In the genomic region with DNA sequence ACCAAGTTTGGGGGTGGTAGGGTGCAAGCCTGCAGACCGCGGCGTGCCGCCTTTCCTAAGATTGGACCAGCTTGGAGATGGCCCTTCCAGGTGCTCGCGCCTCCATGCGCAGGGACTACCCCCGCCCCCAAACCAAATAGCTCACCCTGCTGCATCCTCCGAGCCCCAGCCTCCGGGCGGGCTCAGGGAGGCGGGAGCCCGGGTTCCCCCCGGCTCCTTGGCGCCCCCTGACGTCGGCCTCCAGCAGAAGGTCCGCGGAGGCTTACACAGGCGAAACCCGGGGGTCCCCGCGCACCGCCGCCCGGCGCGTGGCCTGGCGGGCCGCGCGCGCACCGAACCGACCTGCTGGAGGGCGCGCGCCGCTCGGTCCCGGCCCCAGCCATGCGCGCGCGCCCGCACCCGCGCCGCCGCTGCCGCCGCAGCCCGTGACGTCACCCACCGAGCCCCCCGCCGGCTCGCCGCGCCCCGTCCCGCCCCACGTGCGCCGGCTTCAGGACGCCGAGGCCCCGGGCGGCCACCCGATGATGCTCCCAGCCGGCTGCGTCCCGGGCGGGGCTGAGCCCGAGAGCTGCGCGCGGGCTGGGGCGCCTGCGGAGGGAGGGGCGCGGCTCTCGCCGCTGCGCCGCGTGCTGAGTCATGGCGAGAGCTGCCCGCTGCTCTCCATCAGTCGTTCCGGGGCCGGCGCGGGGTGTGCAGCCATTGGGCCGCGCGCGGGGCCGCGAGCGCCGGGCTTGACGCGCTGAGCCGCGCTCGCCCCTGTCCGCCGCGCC, we compare ENCODE assay signal across 8 mouse cellular contexts. TPM values are rescaled to one million over a fixed set of nuclear protein-coding genes. Genes with fewer than 3 reads are reported as not detected.
DNase-seq lines count a peak whose midpoint lies in the region; ATAC-seq and TF ChIP-seq lines count a peak whose summit lies in the region.

A gene (minus strand): TSS at position 396 of the 770 bp plus-strand sequence.

- peak; percentile 78 for ATAC-seq in kidney, postnatal 0 days (replicated peaks; ENCODE audit: low FRiP score, low read depth)
- ATAC-seq in liver, embryonic 11.5 days (replicated peaks; ENCODE audit: low FRiP score), result peak; percentile 77

- no peaks in the 10 kb centered on the region for H3K27me3 ChIP-seq in CH12.LX (replicated peaks)
- peaks cover 18% of the 10 kb centered on the region for H3K27me3 ChIP-seq in kidney, postnatal 0 days (ENCODE audit: insufficient read depth, low read length)
- peaks cover 72% of the 10 kb centered on the region for H3K27me3 ChIP-seq in liver, embryonic 11.5 days (replicated peaks; ENCODE audit: control insufficient read depth, insufficient read depth, low read length)
- H3K27me3 ChIP-seq in myocyte (ENCODE audit: control insufficient read depth, insufficient read depth, insufficient read length), result no peaks in the 10 kb centered on the region
- peaks cover 9% of the 10 kb centered on the region; the same call in 1 of the 2 replicates for H3K27me3 ChIP-seq in thymus, adult 2 months (ENCODE audit: control insufficient read depth, insufficient read depth, low read length)

- H3K9ac ChIP-seq in CH12.LX (ENCODE audit: insufficient read depth, low read depth), result peak within 1 kb of the TSS; percentile 49; the same call in 1 of the 2 replicates
- H3K9ac ChIP-seq in kidney, postnatal 0 days (ENCODE audit: low read depth, low read length), result peak within 1 kb of the TSS; percentile 47
- peak within 1 kb of the TSS; percentile 56 for H3K9ac ChIP-seq in liver, embryonic 11.5 days (ENCODE audit: low read depth, low read length)

- H3K36me3 ChIP-seq in CH12.LX (replicated peaks in 1 of 2; ENCODE audit: control insufficient read depth in 1 of 2, insufficient read depth in 1 of 2, low read length in 1 of 2), result no peaks in the 10 kb centered on the region
- no peaks in the 10 kb centered on the region for H3K36me3 ChIP-seq in kidney, postnatal 0 days (ENCODE audit: insufficient read depth, low read length)
- no peaks in the 10 kb centered on the region for H3K36me3 ChIP-seq in liver, embryonic 11.5 days (ENCODE audit: control insufficient read depth, insufficient read depth, low read length)
- H3K36me3 ChIP-seq in myocyte (ENCODE audit: control insufficient read depth, insufficient read depth), result no peaks in the 10 kb centered on the region
- H3K36me3 ChIP-seq in thymus, adult 2 months (ENCODE audit: control insufficient read depth, insufficient read depth, low read length), result no peaks in the 10 kb centered on the region

- peaks cover 5 to 32% of the 10 kb centered on the region in 2 experiments; a peak in 3 of 4 replicates for H3K4me1 ChIP-seq in CH12.LX (ENCODE audit: control insufficient read depth in 1 of 2, insufficient read depth in 2 of 2)
- peaks cover 12% of the 10 kb centered on the region for H3K4me1 ChIP-seq in embryonic fibroblast, embryonic 13.5 days (ENCODE audit: control insufficient read depth, insufficient read depth, low read length)
- H3K4me1 ChIP-seq in kidney, postnatal 0 days (replicated peaks; ENCODE audit: insufficient read depth, low read length), result peaks cover 6% of the 10 kb centered on the region
- peaks cover 3% of the 10 kb centered on the region; the same call in 1 of the 2 replicates for H3K4me1 ChIP-seq in liver, embryonic 11.5 days (replicated peaks; ENCODE audit: control insufficient read depth, insufficient read depth, low read length)
- H3K4me1 ChIP-seq in thymus, adult 2 months (replicated peaks; ENCODE audit: control insufficient read depth, insufficient read depth, low read length), result peaks cover 13% of the 10 kb centered on the region

- H3K79me2 ChIP-seq in CH12.LX (replicated peaks; ENCODE audit: control insufficient read depth, extremely low read depth, insufficient read depth, poor library complexity, severe bottlenecking) (no peaks in the 10 kb centered on the region), myocyte (ENCODE audit: control insufficient read depth, insufficient read depth) (peaks cover 28% of the 10 kb centered on the region)

- TF ChIP-seq RAD21 in CH12.LX (IDR thresholded peaks at IDR 0.05; ENCODE audit: low read depth, low read length), result no peak

- H3K4me3 ChIP-seq in CH12.LX (replicated peaks in 1 of 3; ENCODE audit: low read depth in 2 of 3, low read length in 2 of 3, poor library complexity in 1 of 3), result peak within 1 kb of the TSS; percentile 48 to 95 (median 61)
- H3K4me3 ChIP-seq in embryonic fibroblast, embryonic 13.5 days (ENCODE audit: insufficient read depth, low read length), result peak within 1 kb of the TSS; percentile 70
- H3K4me3 ChIP-seq in kidney, postnatal 0 days (replicated peaks; ENCODE audit: low read depth, low read length), result peak within 1 kb of the TSS; percentile 64
- peak within 1 kb of the TSS; percentile 64 for H3K4me3 ChIP-seq in liver, embryonic 11.5 days (ENCODE audit: low read depth, low read length)
- peak within 1 kb of the TSS; percentile 68 for H3K4me3 ChIP-seq in myocyte
- H3K4me3 ChIP-seq in thymus, adult 2 months (ENCODE audit: control insufficient read depth, insufficient read depth, low read length), result peak within 1 kb of the TSS; percentile 38

- TF ChIP-seq CTCF in CH12.LX (conservative IDR thresholded peaks at IDR 0.05 in 1 of 2, IDR thresholded peaks at IDR 0.05 in 1 of 2; ENCODE audit: low read depth in 2 of 2, low read length in 2 of 2), result peak in 1 of 2 experiments; percentile 37; a peak in 1 of 4 replicates
- TF ChIP-seq CTCF in brain, embryonic 14.5 days (IDR thresholded peaks at IDR 0.05; ENCODE audit: borderline replicate concordance, extremely low read depth, insufficient read depth, insufficient read length), result peak; percentile 45; the same call in 1 of the 2 replicates
- TF ChIP-seq CTCF in embryonic fibroblast, embryonic 13.5 days (IDR thresholded peaks at IDR 0.05; ENCODE audit: borderline replicate concordance, insufficient read depth, low read length), result no peak
- peak; percentile 31; the same call in 1 of the 2 replicates for TF ChIP-seq CTCF in kidney, postnatal 0 days (IDR thresholded peaks at IDR 0.05; ENCODE audit: low read depth)
- no peak for TF ChIP-seq CTCF in thymus, adult 2 months (IDR thresholded peaks at IDR 0.05; ENCODE audit: borderline replicate concordance, control insufficient read depth, extremely low read depth, insufficient read depth, low read length, poor library complexity)

- TF ChIP-seq POLR2A in CH12.LX (IDR thresholded peaks at IDR 0.05; ENCODE audit: low read depth, low read length) (peak; percentile 16; the same call in 1 of the 2 replicates), myocyte (IDR thresholded peaks at IDR 0.05; ENCODE audit: insufficient read length, low read depth) (peak; percentile 78)
- 0 out of 2 replicates have a peak, but pooled peaks have one; percentile 5 for TF ChIP-seq POLR2A in brain, embryonic 14.5 days (IDR thresholded peaks at IDR 0.05; ENCODE audit: borderline replicate concordance, extremely low read depth, insufficient read depth, insufficient read length, poor library complexity, severe bottlenecking)
- TF ChIP-seq POLR2A in embryonic fibroblast, embryonic 13.5 days (IDR thresholded peaks at IDR 0.05; ENCODE audit: low read depth, low read length), result 0 out of 2 replicates have a peak, but pooled peaks have one; percentile 39
- TF ChIP-seq POLR2A in thymus, adult 2 months (IDR thresholded peaks at IDR 0.05; ENCODE audit: control insufficient read depth, extremely low read depth, insufficient read depth, low read length, poor library complexity), result no peak

- peak within 1 kb of the TSS; percentile 99 for H3ac ChIP-seq in myocyte (ENCODE audit: control insufficient read depth, insufficient read length)

- peaks cover 1% of the 10 kb centered on the region for H3K9me3 ChIP-seq in CH12.LX (replicated peaks; ENCODE audit: low read length)
- H3K9me3 ChIP-seq in kidney, postnatal 0 days (replicated peaks; ENCODE audit: low read length), result no peaks in the 10 kb centered on the region
- no peaks in the 10 kb centered on the region for H3K9me3 ChIP-seq in liver, embryonic 11.5 days (ENCODE audit: control insufficient read depth, low read length)

- in situ Hi-C loops in CH12.LX (cut with MboI; ENCODE audit: low pct_ligation_motif_present, low pct_unique_long_range_greater_than_20kb, low sequenced_read_pairs), result loop anchor here (5.0 kb wide), 1 partner anchor 55 kb away; no protein-coding TSS in a partner anchor

- H3K4me2 ChIP-seq in CH12.LX (ENCODE audit: insufficient read depth, low read depth, poor library complexity, severe bottlenecking) (peak within 1 kb of the TSS; percentile 52), myocyte (ENCODE audit: low read depth) (peak within 1 kb of the TSS; percentile 92)
- H3K4me2 ChIP-seq in kidney, postnatal 0 days (ENCODE audit: low read length), result peak within 1 kb of the TSS; percentile 94
- peak within 1 kb of the TSS; percentile 81 for H3K4me2 ChIP-seq in liver, embryonic 11.5 days

- DNase-seq in CH12.LX (ENCODE audit: extremely low read depth), result no peak
- DNase-seq in brain, embryonic 14.5 days (ENCODE audit: low read depth), result peak; percentile 86
- peak; percentile 57 to 64 for DNase-seq in heart, adult 9 months (ENCODE audit: low spot score in 2 of 2)
- peak; percentile 59 for DNase-seq in kidney, postnatal 0 days (ENCODE audit: low spot score)
- peak; percentile 70 for DNase-seq in liver, embryonic 11.5 days (ENCODE audit: low spot score)
- DNase-seq in thymus, adult 2 months, result peak; percentile 69

- TF ChIP-seq EP300 in CH12.LX (IDR thresholded peaks at IDR 0.05; ENCODE audit: low read length), result no peak

- dilution Hi-C loops in CH12.LX (cut with MboI; ENCODE audit: extremely low pct_ligation_motif_present, extremely low pct_unique_long_range_greater_than_20kb, low sequenced_read_pairs), result no loop called here

- WGBS in kidney, postnatal 0 days, result under 1% methylated on average over 49 of the region's 110 CpGs
- WGBS in liver, embryonic 11.5 days, result under 1% methylated on average over 81 of the region's 110 CpGs
- 3% methylated on average over 108 of the region's 110 CpGs for WGBS in thymus, adult 2 months

- no peak within 1 kb of the TSS for H3K27ac ChIP-seq in CH12.LX (ENCODE audit: insufficient read depth, low read depth)
- H3K27ac ChIP-seq in embryonic fibroblast, embryonic 13.5 days (ENCODE audit: insufficient read depth, low read length), result no peak within 1 kb of the TSS
- H3K27ac ChIP-seq in kidney, postnatal 0 days, result no peak within 1 kb of the TSS
- no peak within 1 kb of the TSS for H3K27ac ChIP-seq in liver, embryonic 11.5 days (ENCODE audit: low read depth, low read length)
- no peak within 1 kb of the TSS for H3K27ac ChIP-seq in thymus, adult 2 months (ENCODE audit: control insufficient read depth, insufficient read depth, low read length)

RNA-seq across cellular contexts. Expression of the gene that starts here (rescaled TPM):
- total RNA-seq in CH12.LX (2012; rRNA removed) (0.50 and 1.4 TPM in 2 replicates), CH12.LX (2014; rRNA removed) (3.2 and 4.0 TPM in 2 replicates)
- polyA plus RNA-seq in CH12.LX (2012; ENCODE audit: insufficient read length, low read depth) (2.5 and 3.4 TPM in 2 replicates), myocyte (2012; fragmentation: generic; extraction: Trizol) (3.8 TPM)
- 21.8 and 25.5 TPM in 2 replicates for polyA plus RNA-seq in brain, embryonic 14.5 days (2012; rRNA removed)
- polyA plus RNA-seq in embryonic fibroblast, embryonic 13.5 days (2011; ENCODE audit: insufficient read length, low read depth, missing spikeins), result 5.6 and 6.4 TPM in 2 replicates
- polyA plus RNA-seq in kidney, postnatal 0 days (2015; fragmentation: Nextera tagmentation; extraction: Ambion mirVana), result 0.32 and 0.33 TPM in 2 replicates
- polyA plus RNA-seq in liver, embryonic 11.5 days (2014; fragmentation: Nextera tagmentation; extraction: Ambion mirVana), result 2.3 and 2.4 TPM in 2 replicates
- polyA plus RNA-seq in thymus, adult 2 months (2012; rRNA removed), result 0.41 and 0.55 TPM in 2 replicates

Comparison
In these comparisons a context has a peak if more than half of its experiments do, and no peak if none do; other contexts are left out.
1. Peak in DNase-seq, ATAC-seq, H3K4me3 ChIP-seq, H3K9ac ChIP-seq and H3K4me2 ChIP-seq in kidney, postnatal 0 days; RNA of the gene not detected or under 1 TPM.
2. Peak in DNase-seq and H3K4me3 ChIP-seq in thymus, adult 2 months; RNA of the gene not detected or under 1 TPM.
3. CTCF ChIP-seq: peak in brain, embryonic 14.5 days (single experiment) and kidney, postnatal 0 days (single experiment); none in embryonic fibroblast, embryonic 13.5 days (single experiment) and thymus, adult 2 months (single experiment).
4. Peak in every context shown above with its lines, with median percentiles within 50 percentile points of each other: H3K4me2 ChIP-seq, H3K4me3 ChIP-seq and H3K9ac ChIP-seq.